Mouse (Mus musculus) CH12.LX (cell line): ENCODE results near the gene Gm9573.

Experiments
- BHLHE40 ChIP-seq: IDR thresholded peaks from 2 replicates; pipeline ENCODE4 v1.6.1; 2011; ENCODE audit warnings: mild to moderate bottlenecking, low read depth, low read length, improper control_type of control experiment
- CTCF ChIP-seq, 2 experiments: IDR thresholded peaks in 1 of 2; conservative IDR thresholded peaks in 1 of 2; 2 replicates each; pipeline ENCODE4 v1.5.1; 2011 to 2012; ENCODE audit warnings: low read depth in 2 of 2, low read length in 2 of 2, improper control_type of control experiment in 1 of 2, inconsistent platforms in 1 of 2, mild to moderate bottlenecking in 1 of 2, moderate library complexity in 1 of 2
- JUND ChIP-seq: conservative IDR thresholded peaks from 2 replicates; pipeline ENCODE4 v1.6.1; 2011; ENCODE audit warnings: low read depth, low read length, improper control_type of control experiment
- PAX5 ChIP-seq: IDR thresholded peaks from 2 replicates; pipeline ENCODE4 v1.6.1; 2012; ENCODE audit warnings: low read length, inconsistent platforms, mixed read lengths
- RCOR1 ChIP-seq: conservative IDR thresholded peaks from 2 replicates; pipeline ENCODE4 v1.6.1; 2012; ENCODE audit warnings: low read depth, mild to moderate bottlenecking, inconsistent platforms, low read length, improper control_type of control experiment

- TF ChIP-seq CTCF (conservative IDR thresholded peaks at IDR 0.05 in 1 of 2, IDR thresholded peaks at IDR 0.05 in 1 of 2; ENCODE audit: low read depth in 2 of 2, low read length in 2 of 2) (no peak), PAX5 (no peak), JUND (no peak), RCOR1 (no peak), BHLHE40 (no peak)
Observed at GRCm38 (mm10) chr17:35669731-35670130, 43.3 kb upstream of the Gm9573 start.
